Mouse (Mus musculus) yolk sac, embryonic 10.5 days (tissue): ENCODE results near the gene Angptl3.

Experiments used
- DNase-seq: peaks from one replicate; pipeline ENCODE4 v3.0.0-alpha.2; 2017; ENCODE audit warnings: low spot score

The Angptl3 gene

GRCm38 (mm10) chr4:99030686-99031085 is at the start of gene Angptl3:
Gene Angptl3, plus strand, starts transcription at chr4:99030954.
- peak; percentile 19 for DNase-seq

DNA sequence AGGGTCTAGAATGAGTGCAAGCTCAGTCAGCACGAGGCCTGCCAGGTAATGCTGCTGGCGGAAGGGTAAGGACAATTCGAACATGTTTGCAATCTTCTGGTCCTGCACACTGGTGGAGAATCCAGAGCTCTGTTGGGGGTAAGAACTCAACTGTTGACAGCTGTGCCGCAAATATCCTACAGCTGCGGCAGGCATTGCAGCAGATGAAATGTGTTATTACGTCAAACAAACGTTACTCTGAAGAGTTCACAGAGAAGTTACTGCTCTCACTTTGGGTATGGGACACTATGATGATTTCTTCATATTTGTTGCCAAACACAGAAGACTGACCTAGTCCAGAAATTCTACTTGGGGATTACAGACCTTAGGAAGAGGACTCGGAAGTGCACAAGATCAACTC is 46.1 kb upstream of the Angptl3 start:
- no peak for DNase-seq

GRCm38 (mm10) chr4:98993491-98993890 is 37.3 kb upstream of the Angptl3 start:
- no peak for DNase-seq

DNA sequence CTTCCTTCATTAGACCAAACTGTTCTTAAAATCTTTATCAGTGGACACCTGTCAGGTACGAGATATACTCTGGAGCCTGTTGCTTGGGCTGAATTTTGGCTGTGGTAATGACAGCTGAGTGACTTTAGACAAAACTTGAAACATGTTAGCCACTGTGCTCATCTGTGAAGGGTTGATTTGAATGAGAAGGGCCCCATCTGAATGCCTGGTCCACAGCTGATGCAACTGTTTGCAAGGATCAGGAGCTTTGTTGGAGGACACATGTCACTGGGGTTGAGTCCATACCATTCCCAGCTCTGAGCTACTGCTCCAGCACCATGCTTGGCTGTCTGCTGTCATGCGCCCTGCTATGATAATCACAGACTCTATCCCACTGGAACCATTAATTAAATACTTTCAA is 25.2 kb upstream of the Angptl3 start:
- no peak for DNase-seq

GRCm38 (mm10) chr4:99006319-99006718 is 24.4 kb upstream of the Angptl3 start:
- peak; percentile 28 for DNase-seq

DNA sequence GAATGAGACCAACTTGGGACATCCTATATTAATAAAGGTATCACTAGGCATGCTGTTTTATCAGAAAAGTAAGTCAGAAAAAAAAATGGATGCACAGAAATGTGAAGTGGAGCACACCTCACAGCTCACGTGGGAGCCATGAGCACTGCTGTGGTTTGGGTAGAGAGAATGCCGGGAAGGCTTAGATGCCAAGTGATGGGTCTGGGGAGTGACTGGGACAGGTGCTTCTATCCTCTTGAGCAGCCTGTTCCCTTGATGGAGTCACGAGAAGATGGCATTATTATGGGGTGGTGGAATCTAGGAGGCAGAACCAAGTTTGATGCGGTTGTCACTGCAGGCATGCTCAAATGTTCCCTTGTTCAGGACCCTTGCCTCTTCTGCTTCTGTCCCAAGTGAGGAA is 19.7 kb upstream of the Angptl3 start:
- no peak for DNase-seq

GRCm38 (mm10) chr4:99022221-99022620 is 8.5 kb upstream of the Angptl3 start:
- DNase-seq = no peak

- DNase-seq = no peak
Measured at GRCm38 (mm10) chr4:99028377-99028776, 2.4 kb upstream of the Angptl3 start.

GRCm38 (mm10) chr4:99032921-99033320 is 2.2 kb downstream of the Angptl3 start:
- DNase-seq = no peak

DNA sequence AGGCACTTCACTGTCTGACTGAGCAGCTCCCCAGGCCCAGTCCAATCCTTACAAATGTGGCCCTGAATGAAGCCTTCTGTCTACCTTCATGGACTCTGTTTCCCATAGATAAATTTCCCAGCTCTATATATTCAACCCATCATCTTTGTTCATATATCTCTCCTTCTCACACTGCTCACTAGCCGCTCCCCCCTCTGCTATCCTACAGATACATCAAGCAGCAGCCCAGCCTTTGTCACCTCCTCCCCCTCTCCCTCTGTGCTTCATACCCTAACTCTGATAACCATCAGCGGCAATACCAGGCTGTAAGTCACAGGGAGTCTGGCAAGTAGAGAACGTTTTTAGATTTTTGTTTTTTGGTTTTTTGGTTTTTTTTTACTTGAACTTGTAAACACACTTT is 14.1 kb downstream of the Angptl3 start:
- no peak for DNase-seq

GRCm38 (mm10) chr4:99046471-99046870 is 15.7 kb downstream of the Angptl3 start:
- DNase-seq = no peak

DNA sequence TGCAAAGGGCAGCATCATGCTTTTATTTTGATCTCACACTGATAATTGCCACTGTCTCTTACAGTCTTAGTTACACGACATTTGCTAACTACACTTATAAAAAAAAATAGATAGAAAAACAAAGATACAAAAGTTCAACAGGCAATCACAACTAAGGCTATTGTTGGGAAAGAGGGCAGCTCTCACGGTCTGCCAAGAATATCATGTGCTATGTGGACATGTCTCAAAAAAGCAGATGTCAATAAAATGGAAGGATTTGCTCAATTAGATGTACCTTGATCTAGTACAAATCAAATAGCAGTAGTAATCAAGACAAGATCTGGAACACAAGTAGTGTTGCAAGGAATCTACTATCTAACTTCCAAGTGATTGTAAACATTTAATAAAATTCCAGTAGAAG is 17.8 kb downstream of the Angptl3 start:
- DNase-seq = no peak

GRCm38 (mm10) chr4:99064524-99064923 is 33.8 kb downstream of the Angptl3 start:
- DNase-seq = no peak

DNA sequence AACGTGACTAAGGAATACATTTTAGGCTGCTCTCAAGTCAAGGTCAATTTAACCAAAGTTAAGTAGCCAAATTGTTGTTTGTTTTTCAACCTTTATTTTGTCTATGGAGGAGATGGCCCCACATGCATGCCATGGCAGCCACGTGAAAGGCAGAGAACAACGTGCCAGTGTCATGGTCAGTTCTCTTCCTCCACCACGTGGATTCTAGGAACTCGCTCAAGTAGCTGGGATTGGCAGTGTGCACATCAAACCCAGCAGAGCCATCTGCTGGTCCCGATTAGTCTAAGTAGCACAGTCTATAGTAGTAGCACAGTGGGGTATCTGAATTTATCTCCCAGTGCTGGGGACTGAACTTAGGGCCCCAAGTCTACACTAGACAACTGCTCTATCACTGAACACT is 38.1 kb downstream of the Angptl3 start:
- DNase-seq = no peak

- DNase-seq = no peak
Measured at GRCm38 (mm10) chr4:99078005-99078404, 47.3 kb downstream of the Angptl3 start.

DNA sequence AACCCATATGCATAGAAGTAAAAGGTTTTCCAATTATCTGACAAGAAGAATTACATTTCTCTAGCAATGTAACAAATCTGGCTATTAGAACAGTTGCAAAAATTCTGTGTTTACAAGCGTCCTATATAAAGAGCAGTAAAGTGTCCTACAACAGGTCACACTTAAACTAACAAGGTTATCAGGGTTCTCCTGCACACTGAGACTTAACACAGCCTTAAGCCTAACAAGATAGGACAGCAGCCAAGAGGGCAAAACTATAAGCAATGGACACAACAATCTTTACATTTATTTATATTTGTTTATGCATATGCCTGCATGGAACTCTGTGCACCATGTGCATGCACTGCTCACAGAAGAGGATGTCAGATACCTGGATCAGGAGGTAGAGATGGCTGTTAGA is 50.4 kb downstream of the Angptl3 start:
- no peak for DNase-seq

GRCm38 (mm10) chr4:99083862-99084261 is 53.1 kb downstream of the Angptl3 start:
- no peak for DNase-seq

- no peak for DNase-seq
Measured at GRCm38 (mm10) chr4:99087760-99088485, 57.2 kb downstream of the Angptl3 start.

DNA sequence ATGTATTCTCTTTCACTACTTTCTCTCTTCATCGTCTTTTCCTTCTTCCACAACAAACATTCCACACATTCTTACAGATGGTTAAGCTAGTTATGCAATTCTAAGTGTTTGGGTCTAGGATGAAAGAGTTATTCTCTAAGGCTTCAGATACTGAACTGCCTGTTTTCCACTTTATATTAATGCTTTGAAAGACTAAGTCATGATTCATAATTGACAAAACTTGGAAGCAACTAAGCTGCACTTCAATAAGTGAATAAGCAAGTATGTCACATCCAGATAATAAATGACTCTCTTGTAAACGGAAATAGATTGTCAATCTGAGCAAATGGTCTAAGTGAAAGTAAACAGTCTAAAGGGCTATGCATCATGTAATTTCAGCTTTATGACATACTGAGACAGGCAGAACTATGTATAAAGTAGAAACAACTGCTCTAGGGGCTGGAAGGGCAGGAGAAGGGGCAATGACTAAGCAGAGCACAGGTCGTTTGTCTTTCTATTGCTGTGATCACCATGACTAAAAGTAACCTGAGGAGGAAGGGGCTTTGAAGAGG is 60.5 kb downstream of the Angptl3 start:
- DNase-seq = no peak

DNA sequence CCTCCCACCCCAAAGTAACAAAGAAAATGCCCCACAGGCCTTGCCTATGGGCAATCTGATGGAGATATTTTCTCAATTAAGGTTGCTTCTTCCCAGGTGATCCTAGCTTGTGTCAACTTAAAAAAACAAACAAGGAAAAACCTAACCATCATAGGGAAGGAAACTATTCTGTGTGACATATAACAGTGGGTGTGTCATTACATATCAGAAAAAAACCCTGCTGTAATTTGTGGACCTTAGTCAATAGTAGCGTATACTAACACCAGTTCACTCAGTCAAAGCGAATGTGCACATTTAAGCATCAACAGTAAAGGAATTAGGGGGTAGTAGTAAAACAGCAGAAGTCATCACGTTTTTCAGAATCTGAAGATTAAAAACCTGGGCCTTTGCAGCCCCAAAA is 61.0 kb downstream of the Angptl3 start:
- no peak for DNase-seq
